Mouse (Mus musculus) right cerebral cortex, postnatal 14 days (tissue): ENCODE data around the gene Phf5a.

Experiments used
- DNase-seq: peaks from one replicate; pipeline ENCODE4 v3.0.0; 2022

Gene Phf5a

DNA sequence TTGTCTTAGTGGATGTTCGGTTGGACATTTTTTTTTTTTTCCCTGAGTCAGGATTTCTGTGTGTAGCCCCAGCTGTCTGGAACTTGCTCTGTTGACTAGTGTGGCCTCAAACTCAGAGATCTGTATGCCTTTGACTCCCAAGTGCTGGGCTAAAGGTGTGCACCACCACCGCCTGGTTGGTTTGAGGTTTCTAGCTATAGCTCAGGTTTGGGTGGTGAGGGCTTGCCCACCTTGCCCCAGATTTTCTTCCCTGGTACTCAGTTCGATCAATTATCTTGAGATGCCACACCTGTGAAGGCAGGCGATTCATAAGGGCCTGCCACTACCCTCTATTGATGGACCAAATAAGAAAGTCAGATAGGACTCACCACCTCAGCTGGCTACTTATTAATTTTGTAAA, 24.6 kb downstream of the Phf5a start:
- DNase-seq, result no peak

- no peak for DNase-seq
Measured at GRCm38 (mm10) chr15:81846755-81847154, 25.0 kb downstream of the Phf5a start.

GRCm38 (mm10) chr15:81845724-81846123, 26.0 kb downstream of the Phf5a start:
- DNase-seq, result no peak

- no peak for DNase-seq
Measured at GRCm38 (mm10) chr15:81845033-81845625, 26.6 kb downstream of the Phf5a start.

DNA sequence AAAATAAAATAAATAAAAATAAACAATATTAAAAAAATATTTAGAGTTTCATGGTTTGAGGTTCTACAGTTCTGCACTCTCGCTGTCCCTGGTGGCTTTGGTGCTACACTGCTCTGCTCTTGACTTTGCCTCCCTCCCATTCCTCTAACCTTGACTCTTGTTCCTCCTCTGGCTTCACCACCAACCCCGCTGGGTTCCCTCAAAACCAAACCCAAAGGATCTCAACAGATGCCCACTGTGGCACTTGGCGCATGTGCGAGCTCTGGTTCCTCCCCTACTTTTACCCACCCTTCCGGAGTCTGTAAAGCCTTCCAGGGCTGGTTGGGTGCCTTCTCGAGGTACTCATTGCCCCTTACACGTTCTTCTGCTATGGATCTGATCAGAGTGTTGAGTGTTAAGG, 29.4 kb downstream of the Phf5a start:
- no peak for DNase-seq

- DNase-seq, result no peak
Measured at GRCm38 (mm10) chr15:81840306-81840705, 31.4 kb downstream of the Phf5a start.

DNA sequence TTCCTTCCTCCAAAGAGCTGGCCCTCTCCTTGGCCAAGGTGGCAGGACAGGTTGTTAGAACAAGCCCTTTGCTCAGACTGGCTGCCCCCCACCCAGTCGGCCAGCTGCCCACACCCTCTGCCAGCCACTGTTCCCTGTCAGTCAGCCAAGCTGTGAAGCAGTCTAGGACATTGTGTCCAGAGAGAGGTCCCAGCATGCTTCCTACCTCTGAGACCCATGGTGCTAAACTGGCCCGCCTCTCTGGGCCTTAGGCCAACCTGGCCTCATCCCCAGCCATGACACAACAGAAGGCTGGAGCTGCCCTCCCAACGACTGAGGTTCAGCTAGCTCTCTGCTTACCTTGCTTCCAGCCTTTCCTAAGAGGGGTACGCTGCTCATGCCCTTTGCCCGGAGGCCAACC, 32.1 kb downstream of the Phf5a start:
- DNase-seq, result peak; percentile 40

GRCm38 (mm10) chr15:81838554-81839235, 33.0 kb downstream of the Phf5a start:
- no peak for DNase-seq

DNA sequence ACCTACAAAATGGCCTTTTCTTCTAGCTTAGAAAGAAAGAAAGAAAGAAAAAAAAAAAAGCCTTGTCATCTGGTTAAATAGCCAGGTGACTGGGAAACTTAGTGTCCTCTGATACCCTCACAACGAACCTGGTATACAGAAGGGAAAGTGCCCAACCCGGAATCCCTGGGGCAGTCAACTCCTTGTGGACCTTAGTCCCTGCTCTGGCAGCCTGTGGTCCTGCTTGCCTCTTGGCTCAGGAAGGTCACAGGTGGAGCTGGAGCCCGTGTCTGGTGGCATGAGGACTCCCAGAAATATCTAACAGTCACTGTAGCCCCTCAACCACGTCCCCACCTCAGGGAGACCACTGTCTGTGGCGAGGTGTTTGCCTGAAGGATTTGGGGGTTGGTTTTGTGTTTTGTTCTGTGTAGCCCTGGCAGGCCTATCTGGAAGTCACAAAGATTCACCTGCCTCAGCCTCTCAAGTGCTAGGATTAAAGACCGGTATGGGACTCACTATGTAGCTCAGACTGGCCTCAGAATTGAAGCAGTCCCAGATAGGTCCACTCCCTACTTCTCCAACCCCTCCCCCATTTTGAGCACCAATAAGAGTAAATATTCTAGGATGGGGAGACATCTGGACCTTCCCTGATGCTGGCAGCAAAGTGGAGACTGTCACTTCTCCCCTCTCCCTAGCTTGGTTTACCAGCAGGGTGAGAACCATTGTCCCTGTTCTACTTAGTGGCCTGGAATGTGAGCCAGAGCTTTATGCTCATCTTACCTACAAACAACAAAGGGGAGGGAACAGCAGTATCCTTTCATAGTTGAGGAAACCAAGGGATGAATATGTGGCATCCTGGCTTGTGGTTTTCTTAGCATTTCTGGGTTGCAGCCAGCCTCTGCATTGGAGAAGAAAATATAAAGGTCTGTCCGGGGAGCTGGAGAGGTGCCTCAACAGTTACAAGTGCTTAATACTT, 34.5 kb downstream of the Phf5a start:
- DNase-seq, result no peak

DNA sequence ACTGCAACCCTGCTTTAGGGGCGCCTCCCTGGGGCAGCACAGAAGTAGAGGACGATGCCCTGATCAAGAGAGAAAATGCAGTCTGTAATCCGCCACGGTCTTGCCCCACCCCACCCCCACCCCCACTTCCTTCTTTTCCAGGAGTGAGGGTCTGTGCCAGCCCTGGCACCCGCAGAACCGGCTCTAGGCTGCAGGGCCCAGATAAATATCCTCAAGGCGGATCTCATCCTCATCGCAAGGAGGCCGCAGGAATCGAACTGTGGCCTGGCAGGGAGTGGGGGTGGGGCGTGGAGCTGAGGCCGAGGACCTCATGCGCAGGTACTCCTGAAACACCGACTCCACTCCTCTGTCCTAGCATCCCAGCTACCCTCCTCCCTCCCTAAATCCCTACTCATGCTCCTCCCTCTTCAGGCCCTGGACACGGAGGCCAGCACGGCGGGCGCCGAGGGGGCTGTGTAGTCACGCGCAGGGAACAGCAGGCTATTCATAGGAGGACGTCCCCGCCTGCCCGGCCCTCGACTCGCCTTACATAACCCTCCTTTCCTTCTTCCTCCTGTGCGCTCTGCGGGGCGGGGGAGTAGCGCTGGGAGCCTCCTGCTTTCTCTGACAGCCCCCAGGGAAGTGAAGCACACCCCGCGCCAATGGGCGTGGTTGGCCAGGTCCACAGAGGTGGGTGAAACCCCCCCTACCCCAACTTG, 35.4 kb downstream of the Phf5a start:
- DNase-seq, result peak; percentile 86

GRCm38 (mm10) chr15:81835007-81835880, 36.5 kb downstream of the Phf5a start:
- no peak for DNase-seq

- DNase-seq, result no peak
Measured at GRCm38 (mm10) chr15:81834171-81834841, 37.4 kb downstream of the Phf5a start.

DNA sequence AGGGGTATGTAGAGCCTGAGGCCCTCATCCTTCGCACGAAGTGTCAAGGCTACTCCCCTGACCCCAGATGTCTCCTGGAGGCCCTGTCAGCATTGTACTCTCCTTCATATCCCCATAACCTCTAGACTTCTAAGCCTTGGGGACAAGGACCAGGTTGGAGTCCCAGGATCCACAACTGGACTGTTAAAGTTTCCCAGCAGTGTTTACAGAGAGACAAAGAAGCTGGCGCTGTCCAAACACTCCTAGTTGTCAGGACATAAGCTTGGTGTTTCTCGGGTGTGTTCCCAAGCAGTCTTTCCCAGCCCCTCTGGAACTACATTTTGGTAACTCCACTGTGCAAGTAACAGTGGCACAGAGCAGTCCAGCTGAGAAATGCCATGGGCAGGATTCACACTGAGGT, 38.2 kb downstream of the Phf5a start:
- DNase-seq, result no peak

DNA sequence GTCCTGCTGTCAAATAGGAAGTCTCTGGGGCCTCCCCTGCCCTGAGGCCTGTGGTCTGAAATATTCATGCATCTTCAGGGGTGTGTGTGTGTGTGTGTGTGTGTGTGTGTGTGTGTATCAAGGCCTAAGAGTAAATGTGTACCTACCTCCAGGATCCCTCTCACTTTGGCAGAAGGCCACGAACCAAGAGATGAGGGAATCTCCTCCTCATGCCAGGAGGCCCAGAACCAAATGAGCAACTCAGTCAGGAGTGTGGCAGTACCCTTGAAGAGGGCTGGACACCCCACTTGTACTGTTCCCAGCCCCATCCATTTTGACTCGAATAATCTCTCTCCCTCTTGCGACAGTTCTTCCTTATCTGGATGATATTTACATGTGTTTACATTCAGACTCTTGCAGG, 39.5 kb downstream of the Phf5a start:
- DNase-seq, result no peak

GRCm38 (mm10) chr15:81831136-81831825, 40.4 kb downstream of the Phf5a start:
- DNase-seq, result peak; percentile 90

- DNase-seq, result no peak
Measured at GRCm38 (mm10) chr15:81830530-81830929, 41.2 kb downstream of the Phf5a start.

- no peak for DNase-seq
Measured at GRCm38 (mm10) chr15:81829208-81829580, 42.5 kb downstream of the Phf5a start.

GRCm38 (mm10) chr15:81828426-81829207, 43.1 kb downstream of the Phf5a start:
- no peak for DNase-seq

- no peak for DNase-seq
Measured at GRCm38 (mm10) chr15:81824832-81825231, 46.9 kb downstream of the Phf5a start.

DNA sequence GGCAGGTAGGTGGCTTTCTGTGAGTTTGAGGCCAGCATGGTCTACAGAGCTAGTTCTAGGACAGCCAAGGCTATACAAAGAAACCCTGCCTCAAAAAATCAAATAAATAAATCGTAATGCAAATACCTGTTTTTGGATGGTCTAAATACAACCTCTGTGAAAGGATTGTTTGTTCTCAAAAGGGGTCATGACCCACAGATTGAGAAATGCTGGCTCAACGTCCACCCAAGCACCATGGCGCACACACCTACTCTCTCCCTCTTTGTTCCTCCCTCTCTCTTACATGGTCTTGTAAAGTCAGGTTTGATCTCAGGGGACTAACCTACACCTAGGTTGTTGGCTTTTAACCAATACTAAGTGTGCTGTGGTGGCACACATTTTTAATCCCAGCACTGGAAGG, 49.1 kb downstream of the Phf5a start:
- DNase-seq, result no peak
